Mouse (Mus musculus) natural killer cell, adult 2 months (primary cell): ENCODE data around the gene Itpk1.

ENCODE experiments used
- DNase-seq, 2 experiments: peaks; one replicate each; pipeline ENCODE4 v3.0.0; 2022; ENCODE audit warnings: low spot score in 2 of 2

The Itpk1 gene

GRCm38 (mm10) chr12:102625118-102625517 is 79.6 kb downstream of the Itpk1 start:
- no peak for DNase-seq

DNA sequence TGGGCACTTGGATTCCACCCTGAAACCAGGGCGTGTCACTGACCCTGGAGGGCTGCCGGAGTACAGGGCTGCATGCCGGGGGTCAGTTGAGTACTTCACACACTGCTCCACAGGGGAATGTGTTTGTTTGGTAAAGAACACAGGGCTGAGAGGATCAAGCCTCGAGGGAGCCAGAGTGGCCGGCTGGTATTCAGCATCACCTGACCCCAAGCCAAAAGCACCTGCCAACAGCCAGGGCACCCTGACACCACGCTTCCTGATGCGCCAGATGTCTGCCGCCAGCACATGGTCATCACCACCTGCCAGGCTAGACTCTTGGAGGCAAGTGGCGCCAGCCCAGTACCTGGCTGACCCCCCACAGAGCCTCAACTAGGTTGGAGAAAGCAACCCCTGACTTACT is 80.9 kb downstream of the Itpk1 start:
- DNase-seq = no peak

DNA sequence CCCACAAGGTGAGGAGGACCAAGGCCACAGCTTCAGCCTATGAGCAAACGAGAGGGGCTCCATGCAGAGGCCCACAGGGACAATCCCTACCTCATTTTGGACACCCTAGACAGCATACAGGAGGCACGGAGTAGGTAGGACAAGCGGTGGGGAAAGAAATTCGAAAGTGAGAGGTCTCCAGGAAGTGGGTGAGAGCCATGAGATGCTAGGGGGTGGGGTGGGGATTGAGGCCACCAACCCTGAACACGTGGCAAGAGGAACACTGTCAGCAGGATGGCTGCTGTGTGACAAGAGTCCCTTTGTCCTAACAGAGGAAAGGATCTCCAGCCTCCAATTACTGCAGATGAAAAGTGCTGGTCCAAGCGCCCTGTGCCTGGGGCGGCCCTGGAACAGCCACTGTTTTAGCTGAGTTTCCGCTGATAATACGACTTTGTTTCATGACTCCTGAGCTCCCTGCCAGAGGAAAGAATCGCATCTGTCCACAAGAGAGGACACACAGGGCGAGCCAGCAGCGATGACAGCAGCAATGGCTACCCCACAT is 82.4 kb downstream of the Itpk1 start:
- peak; percentile 37 to 42 for DNase-seq

DNA sequence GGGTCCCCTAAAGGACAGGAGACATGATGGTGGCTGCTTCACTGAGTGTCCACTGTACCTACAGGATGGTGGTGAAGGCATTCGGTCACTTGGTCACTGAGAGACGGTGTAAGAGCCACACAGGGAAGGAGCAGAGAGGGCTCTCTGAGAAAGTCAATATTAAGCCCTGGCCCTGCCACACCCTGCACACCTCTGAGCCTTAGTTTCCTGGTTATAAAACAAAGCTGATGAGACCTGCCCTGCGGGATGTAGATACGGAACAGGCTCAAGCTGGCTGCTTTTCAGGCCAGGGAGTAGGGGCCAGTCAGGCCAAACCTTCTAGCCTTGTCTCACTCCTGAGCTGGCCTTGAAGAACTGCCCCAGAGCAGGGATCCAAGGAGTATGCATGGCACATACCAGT is 82.9 kb downstream of the Itpk1 start:
- DNase-seq = no peak

DNA sequence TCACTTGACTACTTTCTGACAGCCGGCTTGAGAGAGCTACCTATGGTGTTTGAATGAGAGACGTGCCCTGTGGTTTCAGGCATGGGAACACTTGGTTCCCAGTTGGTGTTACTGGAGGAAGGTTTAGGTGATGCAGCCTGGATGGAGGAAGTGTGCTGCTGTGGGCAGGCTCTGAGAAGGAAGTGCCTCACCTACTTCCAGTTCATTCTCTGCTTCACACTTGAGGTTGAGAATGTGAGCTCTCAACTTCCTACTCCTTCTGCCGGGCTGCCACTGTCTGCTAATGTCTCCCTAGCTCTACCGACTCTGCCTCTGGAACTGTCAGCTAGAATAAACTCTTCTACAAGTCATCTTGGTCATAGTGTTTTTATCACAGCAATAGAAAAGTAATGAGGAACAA is 83.5 kb downstream of the Itpk1 start:
- no peak for DNase-seq

- no peak for DNase-seq
Measured at GRCm38 (mm10) chr12:102619908-102620307, 84.8 kb downstream of the Itpk1 start.

- DNase-seq = no peak
Measured at GRCm38 (mm10) chr12:102618085-102618484, 86.6 kb downstream of the Itpk1 start.

DNA sequence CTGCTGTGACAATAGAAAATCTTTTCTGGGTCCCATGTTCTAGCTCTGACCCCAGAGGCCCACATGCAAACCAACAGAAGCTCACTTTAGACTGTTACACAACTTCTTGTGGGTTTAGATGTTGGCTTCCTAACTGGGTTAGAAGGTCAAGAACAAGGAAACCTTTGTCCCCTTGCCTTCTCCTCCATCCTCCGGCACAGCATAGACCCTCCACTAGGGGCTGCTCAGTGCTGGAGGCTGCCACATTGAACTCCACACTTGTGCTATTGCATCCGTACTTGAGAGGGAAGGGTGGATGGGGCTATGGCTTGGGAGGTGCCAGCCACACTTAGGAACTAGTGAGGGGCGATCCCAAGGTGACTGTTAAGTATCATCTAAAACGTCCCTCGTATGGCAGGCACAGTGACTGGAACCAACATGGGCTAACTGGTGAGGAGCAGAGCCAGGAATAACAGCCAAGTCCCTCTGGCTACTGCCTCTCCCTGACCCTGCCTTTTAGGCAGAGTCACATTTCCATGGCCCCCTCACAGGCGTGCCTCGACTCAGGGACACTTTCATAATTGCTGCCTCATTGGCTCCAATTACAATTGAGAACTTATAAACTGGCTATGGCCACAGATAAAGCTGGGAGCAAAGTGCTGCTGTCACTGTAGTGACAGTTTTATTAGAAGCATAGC is 87.7 kb downstream of the Itpk1 start:
- DNase-seq = no peak

- DNase-seq = no peak
Measured at GRCm38 (mm10) chr12:102616201-102616600, 88.5 kb downstream of the Itpk1 start.

- no peak for DNase-seq
Measured at GRCm38 (mm10) chr12:102613411-102613810, 91.3 kb downstream of the Itpk1 start.

DNA sequence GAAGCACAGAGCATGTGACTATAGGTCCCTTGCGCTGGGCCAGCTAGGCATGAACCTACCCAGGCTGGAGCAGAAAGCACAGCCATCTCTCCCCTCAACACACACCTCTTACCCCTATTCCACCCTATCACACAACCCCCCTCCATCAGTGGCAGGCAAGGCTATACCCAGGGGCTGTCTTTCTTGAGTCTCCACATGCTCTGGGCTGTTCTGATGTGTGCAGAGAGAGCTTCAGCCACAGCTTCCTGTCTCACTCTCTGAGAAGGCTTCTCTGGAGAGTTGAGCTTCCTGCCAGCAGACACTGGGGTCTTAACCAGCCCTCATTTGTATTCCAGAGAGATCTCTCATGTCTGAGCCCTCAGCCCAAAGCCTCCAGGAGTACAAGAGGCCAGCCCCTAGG is 92.3 kb downstream of the Itpk1 start:
- DNase-seq = peak; percentile 56 to 64

- no peak for DNase-seq
Measured at GRCm38 (mm10) chr12:102610927-102611326, 93.8 kb downstream of the Itpk1 start.

GRCm38 (mm10) chr12:102607808-102608517 is 96.8 kb downstream of the Itpk1 start:
- no peak for DNase-seq

DNA sequence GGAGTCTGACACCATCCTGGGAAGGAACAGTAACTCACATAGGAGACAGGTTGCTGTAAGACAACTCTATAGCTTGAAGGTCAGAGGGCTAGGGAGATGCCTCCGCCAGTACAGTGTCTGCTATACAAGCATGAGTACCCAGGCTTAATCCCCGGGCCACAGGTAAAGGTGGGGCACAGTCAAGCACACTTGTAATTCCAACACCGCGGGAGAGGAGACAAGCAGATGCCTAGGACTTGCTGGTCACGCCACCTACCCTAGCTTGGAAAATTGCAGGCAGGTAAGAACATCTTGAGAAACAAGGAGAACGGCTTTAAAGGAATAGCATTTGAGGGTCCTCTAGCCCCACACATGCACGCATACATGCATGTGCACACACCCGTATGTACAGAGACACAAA is 97.7 kb downstream of the Itpk1 start:
- DNase-seq = no peak

DNA sequence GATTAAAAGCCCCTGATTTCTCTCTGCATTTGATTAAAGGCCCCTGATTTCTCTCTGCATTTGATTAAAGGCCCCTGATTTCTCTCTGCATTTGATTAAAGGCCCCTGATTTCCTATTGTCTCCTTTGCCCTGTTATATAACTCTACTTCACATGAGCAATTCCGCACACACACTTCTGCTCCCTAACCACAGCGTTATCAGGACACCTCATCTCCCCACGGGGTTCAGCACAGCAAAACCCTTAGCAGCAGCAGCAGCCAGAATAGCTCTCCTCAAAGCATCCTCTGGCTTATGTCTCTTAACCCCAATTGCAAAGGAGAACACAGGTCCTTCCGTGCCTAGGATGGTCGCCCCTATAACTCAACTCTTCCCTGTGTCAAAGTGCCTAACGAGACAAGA is 99.1 kb downstream of the Itpk1 start:
- DNase-seq = no peak

DNA sequence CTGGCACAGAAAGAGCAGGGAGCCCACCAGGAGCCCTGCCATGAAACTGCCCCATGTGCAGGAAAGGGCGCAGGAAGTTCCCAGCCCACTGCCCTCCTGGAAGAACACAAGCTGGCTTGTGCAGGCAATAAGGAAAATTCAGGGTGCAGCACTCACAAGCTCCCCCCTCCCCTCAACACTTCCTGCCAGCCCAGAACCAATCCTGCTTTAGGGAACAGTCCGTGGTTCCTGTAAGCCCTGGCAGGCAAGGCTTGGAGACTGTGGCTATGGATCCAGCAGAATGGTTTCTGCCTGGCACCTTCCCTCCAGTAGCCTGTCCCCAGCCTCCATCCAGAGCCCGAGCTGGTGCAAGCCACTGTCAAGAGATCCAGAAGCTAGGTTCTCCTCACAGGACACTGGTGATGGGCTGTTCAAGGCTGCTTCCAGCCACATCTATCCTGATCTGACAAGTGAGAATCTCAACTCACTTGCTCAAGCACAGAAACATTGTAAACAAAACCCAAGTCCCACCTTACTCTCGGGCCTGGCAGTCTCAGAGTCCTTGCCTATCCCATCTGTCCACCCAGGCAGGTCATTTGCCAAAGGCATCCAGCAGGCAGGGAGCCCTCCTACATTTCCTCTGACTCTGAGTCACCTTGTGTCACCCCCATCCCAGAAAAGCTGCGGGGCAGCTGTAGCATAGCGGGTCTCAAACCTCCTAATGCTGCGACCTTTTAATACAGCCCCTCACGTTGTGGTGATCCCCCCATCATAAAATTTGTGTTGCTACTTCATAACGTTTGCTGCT is 102.3 kb downstream of the Itpk1 start:
- no peak for DNase-seq

- DNase-seq = no peak
Measured at GRCm38 (mm10) chr12:102601847-102602246, 102.9 kb downstream of the Itpk1 start.

DNA sequence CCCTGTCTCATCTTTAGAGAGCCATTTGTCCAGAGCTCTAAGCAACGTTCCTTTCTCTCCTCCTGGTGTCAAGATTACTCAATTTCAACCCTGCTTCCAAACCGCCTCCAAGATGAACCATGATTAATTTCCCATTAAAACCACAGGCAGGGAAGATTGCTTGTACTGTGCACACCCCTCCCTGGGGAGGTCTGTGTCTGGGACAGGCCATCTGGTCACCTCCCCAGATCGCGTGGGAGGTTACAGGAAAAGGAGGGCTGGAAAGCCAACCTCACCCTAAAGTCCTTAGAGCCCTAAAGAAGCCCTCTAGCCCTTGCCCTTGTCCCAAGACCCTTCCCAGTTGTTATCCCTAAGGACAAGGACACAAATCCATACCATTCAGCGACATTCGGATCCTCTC is 104.4 kb downstream of the Itpk1 start:
- DNase-seq = no peak

DNA sequence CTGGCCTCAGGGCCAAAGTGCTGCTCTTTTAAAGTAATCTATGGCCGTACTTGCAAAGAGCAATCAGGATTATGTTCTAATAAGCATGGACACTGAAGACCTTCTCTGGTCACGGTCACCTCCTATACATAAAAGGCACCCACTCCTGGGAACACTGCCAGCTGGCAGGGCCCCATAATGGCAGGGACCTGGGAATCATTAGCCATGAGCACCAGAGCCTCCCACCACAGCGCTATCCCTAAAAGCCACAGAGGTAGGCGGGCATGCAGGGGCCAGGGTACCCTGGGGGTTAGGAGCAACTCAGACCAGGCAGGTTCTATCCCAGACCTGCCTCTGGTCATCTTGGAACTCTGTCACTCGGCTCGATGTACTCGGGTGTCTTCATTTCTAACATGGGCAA is 104.9 kb downstream of the Itpk1 start:
- no peak for DNase-seq

- no peak for DNase-seq
Measured at GRCm38 (mm10) chr12:102598535-102598934, 106.2 kb downstream of the Itpk1 start.

DNA sequence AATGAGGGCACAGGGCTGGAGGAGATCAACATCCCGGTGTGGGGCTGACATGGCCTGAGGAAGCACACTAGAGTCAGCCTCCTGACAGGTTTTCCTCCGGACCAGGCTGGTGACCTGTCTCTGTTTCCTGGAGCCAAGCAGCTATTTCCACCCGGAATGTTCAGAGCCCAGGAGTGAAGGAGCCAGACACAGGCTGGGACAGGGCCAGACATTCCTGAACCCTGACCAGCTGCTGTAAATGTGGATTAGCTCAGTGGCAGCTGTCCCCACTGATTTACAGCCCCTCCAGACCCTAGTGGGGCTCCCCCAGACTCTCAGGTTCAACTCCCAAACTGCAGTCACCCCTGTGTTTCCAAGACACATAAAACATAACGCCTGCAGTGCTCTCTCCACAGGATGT is 107.3 kb downstream of the Itpk1 start:
- DNase-seq = no peak

DNA sequence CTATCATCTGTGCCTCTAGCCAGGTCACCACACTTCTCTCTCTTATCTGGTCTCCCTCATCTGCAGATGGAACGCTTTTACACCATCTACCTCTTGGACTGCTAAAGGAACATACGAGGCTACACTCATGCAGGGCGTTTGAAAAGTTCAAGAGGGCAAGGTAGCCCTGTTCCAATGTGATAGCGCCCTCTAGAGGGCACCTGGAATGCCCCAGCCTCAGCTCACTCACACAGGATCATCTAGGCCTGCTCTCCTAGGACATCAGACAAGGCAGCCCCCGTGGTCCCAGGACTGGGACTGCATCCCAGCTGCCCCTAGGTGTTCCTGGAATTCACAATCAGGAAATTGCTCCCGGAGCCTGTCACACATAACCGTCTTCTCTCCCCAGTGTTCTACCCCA is 108.3 kb downstream of the Itpk1 start:
- DNase-seq = peak in 1 of 2 experiments; percentile 24

DNA sequence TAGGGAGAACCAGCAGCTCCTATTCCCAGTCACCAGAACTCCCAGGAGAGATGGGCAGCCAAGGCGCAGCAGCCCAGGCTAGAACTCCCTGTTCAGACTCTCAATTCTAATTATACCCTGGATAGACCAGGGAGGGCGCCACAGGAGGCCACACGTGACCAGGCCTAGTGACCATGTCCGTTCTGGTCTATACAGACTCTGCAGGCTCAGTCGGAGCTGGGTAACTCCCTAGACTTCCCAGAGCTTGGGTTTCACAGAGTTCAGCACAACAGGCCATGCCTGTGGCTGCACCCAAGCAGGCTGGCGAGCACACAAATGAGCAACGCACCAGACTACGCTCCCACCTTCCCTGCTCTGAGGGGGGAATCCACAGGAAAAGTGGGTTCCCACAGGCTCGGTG is 110.1 kb downstream of the Itpk1 start:
- DNase-seq = no peak
